ENCODE assay signal across 24 mouse cellular contexts in genomic region chr4:143413621-143414020, GRCm38 (mm10). TPM values are rescaled to one million over a fixed set of nuclear protein-coding genes. Genes with fewer than 3 reads are reported as not detected.
DNase-seq lines count a peak whose midpoint lies in the region; ATAC-seq lines count a peak whose summit lies in the region.
"Had no signal": no experiment of that assay in that cellular context is flagged by ENCODE, and none has a peak within 500 bp of the region (broad histone marks: within the 10 kb centered on the region; RNA-seq: fewer than 3 reads in every experiment).

No protein-coding gene starts in this region.

- 95% methylated on average over 1 of the region's 1 CpGs for WGBS in heart, embryonic 13.5 days
- WGBS in midbrain, embryonic 10.5 days = 90% methylated on average over 1 of the region's 1 CpGs
- WGBS in midbrain, embryonic 16.5 days = 98% methylated on average over 1 of the region's 1 CpGs
- WGBS in neural tube, embryonic 14.5 days = 98% methylated on average over 1 of the region's 1 CpGs

- H3K4me1 ChIP-seq in heart, embryonic 13.5 days = peaks cover 9% of the 10 kb centered on the region
- H3K4me1 ChIP-seq in midbrain, embryonic 10.5 days = peaks cover 8% of the 10 kb centered on the region
- H3K4me1 ChIP-seq in midbrain, embryonic 16.5 days (ENCODE audit: control insufficient read depth, insufficient read depth, low read length) = peaks cover 5% of the 10 kb centered on the region
- H3K4me1 ChIP-seq in neural tube, embryonic 14.5 days (ENCODE audit: control insufficient read depth, insufficient read depth, low read length) = no peaks in the 10 kb centered on the region
- H3K4me1 ChIP-seq: intestine, embryonic 15.5 days had no signal

- H3K27ac ChIP-seq in heart, embryonic 13.5 days (replicated peaks) = no peak overlapping the region
- no peak overlapping the region for H3K27ac ChIP-seq in midbrain, embryonic 10.5 days (replicated peaks)
- no peak overlapping the region for H3K27ac ChIP-seq in midbrain, embryonic 16.5 days (ENCODE audit: low read length)
- no peak overlapping the region for H3K27ac ChIP-seq in neural tube, embryonic 14.5 days (ENCODE audit: low read depth, low read length)
- H3K27ac ChIP-seq: neural tube, embryonic 12.5 days had no signal

- H3K9ac ChIP-seq in heart, embryonic 13.5 days = no peak overlapping the region
- no peak overlapping the region for H3K9ac ChIP-seq in midbrain, embryonic 16.5 days (ENCODE audit: low read depth, low read length)
- no peak overlapping the region for H3K9ac ChIP-seq in neural tube, embryonic 14.5 days (replicated peaks; ENCODE audit: low read depth, low read length)
- H3K9ac ChIP-seq: intestine, embryonic 15.5 days; neural tube, embryonic 12.5 days had no signal

- no peak for ATAC-seq in heart, embryonic 13.5 days (ENCODE audit: extremely low read depth, insufficient number of reproducible peaks, low FRiP score, low TSS enrichment)
- ATAC-seq in midbrain, embryonic 16.5 days = no peak
- no peak for ATAC-seq in neural tube, embryonic 14.5 days (ENCODE audit: low read depth)

- peaks cover 46% of the 10 kb centered on the region for H3K36me3 ChIP-seq in heart, embryonic 13.5 days
- H3K36me3 ChIP-seq in midbrain, embryonic 10.5 days = peaks cover 47% of the 10 kb centered on the region
- H3K36me3 ChIP-seq in midbrain, embryonic 16.5 days (ENCODE audit: control insufficient read depth, insufficient read depth, low read length) = peaks cover 33% of the 10 kb centered on the region
- peaks cover 29% of the 10 kb centered on the region for H3K36me3 ChIP-seq in neural tube, embryonic 14.5 days (ENCODE audit: control insufficient read depth, insufficient read depth, low read length)

- no peak overlapping the region for H3K4me3 ChIP-seq in heart, embryonic 13.5 days
- peak overlapping the region; percentile 66; the same call in 1 of the 2 replicates for H3K4me3 ChIP-seq in midbrain, embryonic 10.5 days
- no peak overlapping the region for H3K4me3 ChIP-seq in midbrain, embryonic 16.5 days (ENCODE audit: low read depth, low read length)
- peak overlapping the region; percentile 52 for H3K4me3 ChIP-seq in neural tube, embryonic 14.5 days (ENCODE audit: low read depth, low read length)

- no peaks in the 10 kb centered on the region for H3K9me3 ChIP-seq in heart, embryonic 13.5 days
- H3K9me3 ChIP-seq in midbrain, embryonic 10.5 days (replicated peaks) = peaks cover 8% of the 10 kb centered on the region; the same call in 1 of the 2 replicates
- no peaks in the 10 kb centered on the region for H3K9me3 ChIP-seq in midbrain, embryonic 16.5 days (replicated peaks; ENCODE audit: control insufficient read depth, low read length, poor library complexity, severe bottlenecking)
- H3K9me3 ChIP-seq in neural tube, embryonic 14.5 days (ENCODE audit: control insufficient read depth, low read length) = no peaks in the 10 kb centered on the region
- H3K9me3 ChIP-seq: G1E; intestine, embryonic 15.5 days had no signal

- H3K4me2 ChIP-seq in heart, embryonic 13.5 days = peak overlapping the region; percentile 68; the same call in 1 of the 2 replicates
- no peak overlapping the region for H3K4me2 ChIP-seq in midbrain, embryonic 16.5 days (ENCODE audit: low read length)
- no peak overlapping the region for H3K4me2 ChIP-seq in neural tube, embryonic 14.5 days (ENCODE audit: low read depth, low read length)

- no peak for DNase-seq in heart, postnatal 25 days (ENCODE audit: low spot score)
- DNase-seq in midbrain, embryonic 10.5 days (ENCODE audit: low spot score) = no peak
- DNase-seq in ZHBTc4 (ENCODE audit: low read depth, low spot score) (peak; percentile 31), MN1 (ENCODE audit: low spot score) (no peak)
- DNase-seq: adrenal gland, adult 8-10 months; heart, adult 2 months; lung, postnatal 10 days; right cerebral cortex, postnatal 25 days had no signal

- intact Hi-C loops in heart, postnatal 25 days (cut with DNase I) = no loop called here

- no peaks in the 10 kb centered on the region for H3K27me3 ChIP-seq in heart, embryonic 13.5 days (replicated peaks)
- no peaks in the 10 kb centered on the region for H3K27me3 ChIP-seq in midbrain, embryonic 10.5 days (ENCODE audit: low read depth, poor library complexity, severe bottlenecking)
- no peaks in the 10 kb centered on the region for H3K27me3 ChIP-seq in midbrain, embryonic 16.5 days (ENCODE audit: control insufficient read depth, insufficient read depth, low read depth, low read length)
- H3K27me3 ChIP-seq in neural tube, embryonic 14.5 days (ENCODE audit: control insufficient read depth, insufficient read depth, low read length) = no peaks in the 10 kb centered on the region
- H3K27me3 ChIP-seq: intestine, embryonic 15.5 days; neural tube, embryonic 12.5 days had no signal

RNA-seq across cellular contexts. Expression of gene Pramef8, which starts 1.4 kb away (rescaled TPM):
- 11.0 and 13.2 TPM in 2 replicates for polyA plus RNA-seq in heart, embryonic 13.5 days (2015; fragmentation: Nextera tagmentation; extraction: Ambion mirVana)
- total RNA-seq in heart, postnatal 25 days (2021) = 1 to 10 TPM; 9.1 to 9.3 TPM
- 19.5 and 23.8 TPM in 2 replicates for polyA plus RNA-seq in midbrain, embryonic 10.5 days (2016; fragmentation: Nextera tagmentation; extraction: Ambion mirVana)
- 25.2 and 27.0 TPM in 2 replicates for polyA plus RNA-seq in midbrain, embryonic 16.5 days (2015; fragmentation: Nextera tagmentation; extraction: Ambion mirVana)
- 20.7 and 24.2 TPM in 2 replicates for polyA plus RNA-seq in neural tube, embryonic 14.5 days (2014; fragmentation: Nextera tagmentation; extraction: Ambion mirVana)

RNA-seq across cellular contexts. Expression of gene Pramel1, which starts 19.4 kb away (rescaled TPM):
- not detected in 2 replicates for polyA plus RNA-seq in heart, embryonic 13.5 days (2015; fragmentation: Nextera tagmentation; extraction: Ambion mirVana)
- not detected for total RNA-seq in heart, postnatal 25 days (2021)
- not detected in 2 replicates for polyA plus RNA-seq in midbrain, embryonic 10.5 days (2016; fragmentation: Nextera tagmentation; extraction: Ambion mirVana)
- not detected in 2 replicates for polyA plus RNA-seq in midbrain, embryonic 16.5 days (2015; fragmentation: Nextera tagmentation; extraction: Ambion mirVana)
- polyA plus RNA-seq in neural tube, embryonic 14.5 days (2014; fragmentation: Nextera tagmentation; extraction: Ambion mirVana) = not detected in 2 replicates
- total RNA-seq: adrenal gland, adult 8-10 months; G1E; gastrocnemius, adult 8-10 months; heart, adult 2 months; layer of hippocampus, adult 2 months; left cerebral cortex, adult 2 months; megakaryocyte-erythroid progenitor cell, adult 5-6 weeks had no signal
- polyA plus RNA-seq: forebrain, embryonic 16.5 days; G1E; heart, adult 2 months; heart, embryonic 16.5 days; intestine, embryonic 15.5 days; kidney, postnatal 0 days; limb, embryonic 11.5 days; liver, embryonic 16.5 days; neural tube, embryonic 12.5 days; stomach, embryonic 16.5 days had no signal

RNA-seq across cellular contexts. Expression of gene Oog4, which starts 36.5 kb away (rescaled TPM):
- not detected in 2 replicates for polyA plus RNA-seq in heart, embryonic 13.5 days (2015; fragmentation: Nextera tagmentation; extraction: Ambion mirVana)
- total RNA-seq in heart, postnatal 25 days (2021) = not detected
- not detected in 2 replicates for polyA plus RNA-seq in midbrain, embryonic 10.5 days (2016; fragmentation: Nextera tagmentation; extraction: Ambion mirVana)
- polyA plus RNA-seq in midbrain, embryonic 16.5 days (2015; fragmentation: Nextera tagmentation; extraction: Ambion mirVana) = not detected in 2 replicates
- not detected in 2 replicates for polyA plus RNA-seq in neural tube, embryonic 14.5 days (2014; fragmentation: Nextera tagmentation; extraction: Ambion mirVana)
- total RNA-seq: adrenal gland, adult 8-10 months; gastrocnemius, adult 8-10 months; heart, adult 2 months; layer of hippocampus, adult 2 months; left cerebral cortex, adult 2 months; megakaryocyte-erythroid progenitor cell, adult 5-6 weeks had no signal
- polyA plus RNA-seq: forebrain, embryonic 16.5 days; G1E; heart, adult 2 months; heart, embryonic 16.5 days; intestine, embryonic 15.5 days; kidney, postnatal 0 days; limb, embryonic 11.5 days; liver, embryonic 16.5 days; neural tube, embryonic 12.5 days; stomach, embryonic 16.5 days had no signal

Comparison
In these comparisons a context has a peak if more than half of its experiments do, and no peak if none do; other contexts are left out.
1. H3K4me3 ChIP-seq: peak in midbrain, embryonic 10.5 days (single experiment) and neural tube, embryonic 14.5 days (single experiment); none in heart, embryonic 13.5 days (single experiment) and midbrain, embryonic 16.5 days (single experiment).